ENCODE assay signal across 8 mouse cellular contexts in the genomic region with DNA sequence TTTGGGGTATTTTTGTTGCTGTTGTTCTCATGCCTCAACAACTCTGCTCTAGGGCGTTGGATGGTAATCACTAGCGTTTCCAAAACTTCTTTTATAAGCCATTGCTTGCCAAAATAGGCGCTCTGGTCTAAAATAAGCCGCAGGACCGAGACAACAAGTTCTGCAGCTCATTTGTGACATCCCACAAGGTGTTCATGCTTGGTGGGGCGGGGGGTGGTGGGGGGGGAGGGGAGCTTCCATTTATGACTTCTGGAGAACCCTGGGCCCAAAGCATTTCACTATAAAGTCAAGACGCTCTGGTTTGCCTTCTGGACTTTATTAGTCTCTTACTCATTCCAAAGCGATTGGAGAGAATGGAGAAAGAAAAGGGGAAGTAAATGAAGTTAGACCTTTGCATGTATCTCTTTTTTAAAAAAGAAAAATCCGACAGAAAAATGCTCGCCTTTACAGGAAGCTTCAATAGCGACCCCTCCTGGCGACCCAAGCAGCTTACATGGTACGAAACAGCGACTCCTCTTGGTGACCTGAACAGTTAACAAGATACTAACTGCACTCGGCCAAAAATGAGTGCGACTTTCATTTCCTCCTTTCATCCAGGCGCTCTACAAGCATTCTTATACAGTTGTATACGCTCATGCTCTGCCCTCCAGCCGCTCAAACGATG.
DNase-seq lines count a peak whose midpoint lies in the region; ATAC-seq and TF ChIP-seq lines count a peak whose summit lies in the region.

No protein-coding gene starts in this region.

- H3K9me3 ChIP-seq in liver, postnatal 0 days (ENCODE audit: low read length): no peaks in the 10 kb centered on the region

- H3K27ac ChIP-seq in kidney, adult 2 months (ENCODE audit: insufficient read depth, low read depth, low read length): no peak overlapping the region
- H3K27ac ChIP-seq in liver, postnatal 0 days (ENCODE audit: low read depth): no peak overlapping the region

- no peak overlapping the region for H3K4me3 ChIP-seq in kidney, adult 2 months (ENCODE audit: insufficient read depth, low read depth, low read length)
- H3K4me3 ChIP-seq in liver, postnatal 0 days (ENCODE audit: low read depth, low read length): peak overlapping the region; percentile 6

- TF ChIP-seq CTCF in kidney, adult 2 months (conservative IDR thresholded peaks at IDR 0.05; ENCODE audit: insufficient read depth, insufficient read length, low read depth, low read length): peak; percentile 78
- TF ChIP-seq CTCF in liver, postnatal 0 days (IDR thresholded peaks at IDR 0.05; ENCODE audit: low read depth): peak; percentile 94

- peak overlapping the region; percentile 47 for H3K4me2 ChIP-seq in liver, postnatal 0 days (ENCODE audit: low read depth, low read length)

- no peak for TF ChIP-seq EP300 in liver, postnatal 0 days (IDR thresholded peaks at IDR 0.05; ENCODE audit: low read depth)

- no peaks in the 10 kb centered on the region; the same call in 1 of the 2 replicates for H3K27me3 ChIP-seq in kidney, adult 2 months (replicated peaks; ENCODE audit: control insufficient read depth, insufficient read depth, low read length)
- 0 out of 2 replicates have a peak, but pooled peaks cover 2% of the 10 kb centered on the region for H3K27me3 ChIP-seq in liver, postnatal 0 days (ENCODE audit: insufficient read depth, low read length)

- DNase-seq in ovary, postnatal 36 days (ENCODE audit: low spot score): peak; percentile 56
- no peak for DNase-seq in ovary, adult 18-20 months (ENCODE audit: low spot score)
- peak; percentile 33 for DNase-seq in adrenal gland, postnatal 25 days
- DNase-seq in forelimb bud, embryonic 11.5 days (ENCODE audit: low read depth, low spot score): peak; percentile 81
- peak; percentile 54 for DNase-seq in kidney, adult 2 months
- DNase-seq in liver, postnatal 0 days: peak; percentile 77
- DNase-seq in skeletal muscle tissue, adult 2 months (ENCODE audit: low read depth, low spot score): peak; percentile 52
- no peak for DNase-seq in urinary bladder, postnatal 10 days (ENCODE audit: low spot score)

- H3K4me1 ChIP-seq in kidney, adult 2 months (ENCODE audit: control insufficient read depth, insufficient read depth, low read length): peaks cover 7% of the 10 kb centered on the region; the same call in 1 of the 2 replicates
- peaks cover 2% of the 10 kb centered on the region; the same call in 1 of the 2 replicates for H3K4me1 ChIP-seq in liver, postnatal 0 days (ENCODE audit: insufficient read depth)

- H3K36me3 ChIP-seq in kidney, adult 2 months (ENCODE audit: control insufficient read depth, insufficient read depth, low read length): no peaks in the 10 kb centered on the region
- no peaks in the 10 kb centered on the region for H3K36me3 ChIP-seq in liver, postnatal 0 days (replicated peaks; ENCODE audit: insufficient read depth, low read length)

- no peak for TF ChIP-seq POLR2A in kidney, adult 2 months (IDR thresholded peaks at IDR 0.05; ENCODE audit: low read depth, low read length)

- ATAC-seq in liver, postnatal 0 days: 0 out of 2 replicates have a peak, but pooled peaks have one; percentile 21

- H3K9ac ChIP-seq in liver, postnatal 0 days (replicated peaks): no peak overlapping the region

- 26% methylated on average over 20 of the region's 20 CpGs for WGBS in kidney, adult 2 months
- WGBS in liver, postnatal 0 days (ENCODE audit: insufficient replicate concordance): 11% methylated on average over 20 of the region's 20 CpGs

Comparison
In these comparisons a context has a peak if more than half of its experiments do, and no peak if none do; other contexts are left out.
1. DNase-seq: peak in ovary, postnatal 36 days (single experiment), adrenal gland, postnatal 25 days (single experiment), forelimb bud, embryonic 11.5 days (single experiment), kidney, adult 2 months (single experiment), liver, postnatal 0 days (single experiment) and skeletal muscle tissue, adult 2 months (single experiment); none in ovary, adult 18-20 months (single experiment) and urinary bladder, postnatal 10 days (single experiment).